Mouse (Mus musculus) C2C12 (cell line): ENCODE data around the gene Dysf. TPM values are rescaled to one million over a fixed set of nuclear protein-coding genes. Genes with fewer than 3 reads are reported as not detected.

ENCODE experiments used
- H3K27me3 ChIP-seq: one replicate; pipeline ENCODE4 v1.6.1; 2011; ENCODE audit not compliant: control insufficient read depth, insufficient read depth, insufficient read length
- H3K36me3 ChIP-seq: one replicate; pipeline ENCODE4 v1.6.1; 2011; ENCODE audit not compliant: control insufficient read depth, insufficient read depth
- H3K4me3 ChIP-seq: one replicate; pipeline ENCODE4 v1.5.1; 2011; ENCODE audit warnings: mild to moderate bottlenecking, control low read depth; ENCODE audit not compliant: poor library complexity, insufficient read depth, severe bottlenecking
- H3K79me2 ChIP-seq: one replicate; pipeline ENCODE4 v1.6.1; 2011; ENCODE audit not compliant: control insufficient read depth, insufficient read depth
- H3K79me3 ChIP-seq: one replicate; pipeline ENCODE4 v1.6.1; 2011; ENCODE audit warnings: low read depth, control low read depth
- H3ac ChIP-seq: one replicate; pipeline ENCODE3; 2011; ENCODE audit warnings: low read depth; ENCODE audit not compliant: control insufficient read depth, insufficient read length
- CEBPB ChIP-seq: IDR thresholded peaks from one replicate; pipeline ENCODE4 v1.6.1; 2011; ENCODE audit warnings: low read depth, mild to moderate bottlenecking, control low read depth, moderate library complexity
- CTCF ChIP-seq: IDR thresholded peaks from one replicate; pipeline ENCODE4 v1.5.1; 2011; ENCODE audit not compliant: control insufficient read depth, insufficient read depth, insufficient read length
- FOSL1 ChIP-seq: IDR thresholded peaks from one replicate; pipeline ENCODE4 v1.8.0; 2011; ENCODE audit warnings: mild to moderate bottlenecking, low read length; ENCODE audit not compliant: poor library complexity, insufficient read depth, severe bottlenecking
- MAX ChIP-seq: IDR thresholded peaks from one replicate; pipeline ENCODE4 v1.6.1; 2011; ENCODE audit warnings: mild to moderate bottlenecking, control low read depth
- MYOD1 ChIP-seq: IDR thresholded peaks from one replicate; pipeline ENCODE4 v1.6.1; 2011; ENCODE audit warnings: low read depth; ENCODE audit not compliant: control insufficient read depth, insufficient read length
- MYOG ChIP-seq: IDR thresholded peaks from one replicate; pipeline ENCODE4 v1.6.1; 2011; ENCODE audit not compliant: control insufficient read depth, insufficient read length; ENCODE audit errors: extremely low read depth
- USF1 ChIP-seq: IDR thresholded peaks from one replicate; pipeline ENCODE4 v1.6.1; 2011; ENCODE audit warnings: low read depth, mild to moderate bottlenecking, control low read depth, moderate library complexity
- long read RNA-seq, 2 experiments: library from polyadenylated mRNA; unstranded; transcript quantifications; one replicate each; pipeline ENCODE4 v2.0.0; 2019 to 2020
- polyA plus RNA-seq: library from polyadenylated mRNA; unstranded; fragments of >200 nt; fragmentation: generic; extraction: Trizol; gene quantifications from one replicate; pipeline ENCODE4 v1.2.1, GENCODE M21; 2012; ENCODE audit warnings: missing spikeins

The Dysf gene
- 1.9 TPM for polyA plus RNA-seq
- long read RNA-seq, experiment 1, partial matches to known transcripts: 1 of 3 reads
- long read RNA-seq, experiment 1, other reads (novel, unspliced or antisense): 2 of 3 reads
- long read RNA-seq, experiment 2, full-length matches to known transcripts: 2 of 14 reads
- long read RNA-seq, experiment 2, partial matches to known transcripts: 7 of 14 reads
- long read RNA-seq, experiment 2, other reads (novel, unspliced or antisense): 5 of 14 reads

DNA sequence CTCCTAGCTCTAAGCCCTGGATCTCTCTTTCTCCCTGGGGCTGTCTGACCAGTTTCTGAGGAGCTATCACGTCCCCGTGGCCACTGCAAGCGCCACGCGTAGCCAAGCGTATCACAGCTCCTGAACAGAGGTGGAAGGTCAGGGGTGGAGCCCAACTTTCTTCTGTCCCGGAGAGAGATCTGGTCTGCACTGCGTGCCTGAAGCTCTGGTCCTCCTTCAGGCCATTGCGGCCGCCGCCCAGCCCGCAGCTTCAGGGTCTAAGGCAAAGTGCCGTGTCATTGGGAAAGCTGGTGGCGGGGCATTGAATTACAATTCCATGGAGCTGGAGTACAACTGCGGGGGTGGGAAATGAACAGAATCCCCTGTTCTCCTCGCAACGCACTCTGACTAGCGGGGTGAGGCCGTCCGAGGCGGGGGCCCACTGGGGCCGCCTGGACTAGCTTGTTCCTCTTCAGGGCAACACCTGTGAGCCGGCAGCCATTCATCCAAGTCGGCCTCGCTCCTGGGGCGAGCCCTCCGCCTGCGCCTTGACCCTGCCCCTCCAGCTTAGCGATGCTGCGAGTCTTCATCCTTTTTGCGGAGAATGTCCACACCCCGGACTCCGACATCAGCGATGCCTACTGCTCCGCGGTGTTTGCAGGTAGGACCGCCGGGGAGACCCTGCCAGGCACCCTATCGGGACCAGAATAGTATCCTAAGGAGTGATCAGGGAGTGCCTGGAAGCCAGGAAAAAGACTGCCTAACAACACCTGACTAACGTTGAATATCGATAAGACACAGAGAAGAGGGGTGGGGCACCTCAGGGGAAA lies at the start of gene Dysf:
Dysf (plus strand) TSS at position 228 of the 809 bp plus-strand sequence.
- H3K4me3 ChIP-seq: no peak within 1 kb of the TSS
- no peaks in the 10 kb centered on the region for H3K79me3 ChIP-seq
- H3K27me3 ChIP-seq: no peaks in the 10 kb centered on the region
- H3ac ChIP-seq: peak within 1 kb of the TSS; percentile 6
- TF ChIP-seq MYOD1 (no peak), MAX (no peak), USF1 (no peak), CEBPB (no peak), MYOG (no peak), FOSL1 (no peak), CTCF (no peak)
- no peaks in the 10 kb centered on the region for H3K79me2 ChIP-seq
- no peaks in the 10 kb centered on the region for H3K36me3 ChIP-seq

- H3K79me3 ChIP-seq: no peaks in the 10 kb centered on the region
- no peak overlapping the region for H3K4me3 ChIP-seq
- no peak overlapping the region for H3ac ChIP-seq
- no peaks in the 10 kb centered on the region for H3K27me3 ChIP-seq
- TF ChIP-seq MYOD1 (no peak), USF1 (no peak), FOSL1 (no peak), CEBPB (no peak), MAX (no peak), MYOG (no peak), CTCF (no peak)
- H3K36me3 ChIP-seq: peaks cover 54% of the 10 kb centered on the region
- H3K79me2 ChIP-seq: no peaks in the 10 kb centered on the region
Observed at GRCm38 (mm10) chr6:83987642-83988041, 20.7 kb upstream of the Dysf start.

DNA sequence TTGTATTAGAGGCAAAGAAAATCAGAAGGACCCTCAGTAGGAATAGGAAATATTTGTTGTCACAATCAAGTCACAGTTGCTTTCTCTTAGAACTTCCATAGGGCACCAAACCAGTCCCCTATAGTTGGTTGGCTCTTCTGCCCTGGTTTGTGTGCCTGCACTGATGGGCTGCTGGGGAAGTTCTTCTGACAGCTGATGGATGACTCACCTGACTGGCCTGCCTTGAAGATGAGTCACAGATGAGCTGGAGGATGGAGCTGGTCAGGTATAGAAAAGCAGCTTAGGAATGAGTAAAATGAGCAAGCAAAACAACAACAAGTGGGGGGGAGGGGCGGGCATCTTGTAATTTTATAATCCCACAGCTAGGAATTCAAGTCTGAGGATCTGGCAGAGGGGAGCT lies 5.7 kb upstream of the Dysf start:
- Histone ChIP-seq H3K79me3 (no peaks in the 10 kb centered on the region), H3K4me3 (no peak overlapping the region), H3K79me2 (no peaks in the 10 kb centered on the region), H3K27me3 (no peaks in the 10 kb centered on the region), H3ac (no peak overlapping the region), H3K36me3 (peaks cover 9% of the 10 kb centered on the region)
- TF ChIP-seq MYOD1: peak; percentile 20
- TF ChIP-seq CEBPB: no peak
- no peak for TF ChIP-seq CTCF
- no peak for TF ChIP-seq USF1
- no peak for TF ChIP-seq MAX
- TF ChIP-seq MYOG: no peak
- TF ChIP-seq FOSL1: peak; percentile 67

GRCm38 (mm10) chr6:84004295-84004694 lies 4.1 kb upstream of the Dysf start:
- H3K36me3 ChIP-seq: no peaks in the 10 kb centered on the region
- TF ChIP-seq MAX (no peak), CTCF (no peak), USF1 (no peak), CEBPB (no peak), MYOD1 (no peak), MYOG (no peak), FOSL1 (no peak)
- no peaks in the 10 kb centered on the region for H3K79me3 ChIP-seq
- no peak overlapping the region for H3ac ChIP-seq
- H3K27me3 ChIP-seq: no peaks in the 10 kb centered on the region
- no peak overlapping the region for H3K4me3 ChIP-seq
- H3K79me2 ChIP-seq: no peaks in the 10 kb centered on the region

DNA sequence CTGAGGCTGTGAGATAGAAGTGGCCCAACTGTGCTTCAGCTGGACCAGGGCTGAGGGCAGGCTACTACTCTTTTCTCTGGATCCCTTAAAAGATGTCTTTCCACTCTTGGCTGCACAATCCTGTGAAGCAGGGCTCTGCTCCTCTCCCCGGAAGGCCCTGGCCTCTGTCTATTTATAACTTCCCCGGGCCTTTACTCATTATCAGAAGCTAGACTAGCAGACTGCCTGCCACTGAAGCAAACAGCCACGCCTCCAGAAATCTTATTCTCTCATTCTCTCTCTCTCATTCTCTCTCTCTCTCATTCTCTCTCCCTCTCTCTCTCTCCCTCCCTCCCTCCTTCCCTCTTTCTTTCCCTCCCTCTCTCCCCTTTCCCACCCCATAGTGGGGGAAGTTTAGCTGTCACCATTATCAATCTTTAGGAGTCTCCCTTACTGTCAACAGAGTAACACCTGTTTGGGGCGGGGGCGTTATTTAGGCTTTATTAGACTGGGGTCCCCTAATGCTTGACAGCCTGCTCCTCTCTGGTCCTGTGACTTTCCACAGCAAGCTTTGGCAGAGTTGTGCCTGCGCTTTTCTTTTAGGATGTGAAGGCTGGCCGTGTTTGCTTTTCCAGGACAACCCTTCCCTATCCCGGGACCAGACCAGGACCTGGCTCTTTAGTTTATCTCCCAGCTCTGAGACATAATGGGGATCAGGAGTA lies 932 bp downstream of the Dysf start:
- Histone ChIP-seq H3K27me3 (no peaks in the 10 kb centered on the region), H3K79me3 (no peaks in the 10 kb centered on the region), H3K79me2 (no peaks in the 10 kb centered on the region), H3K4me3 (no peak overlapping the region), H3K36me3 (no peaks in the 10 kb centered on the region), H3ac (no peak overlapping the region)
- no peak for TF ChIP-seq FOSL1
